Mouse (Mus musculus) spleen, adult 2 months (tissue): Measurements from ENCODE around the gene Zfp831.

Experiments
- CTCF ChIP-seq: fragments of 200-500 bp; IDR thresholded peaks from 2 replicates; pipeline ENCODE4 v1.5.1; 2011; ENCODE audit warnings: mild to moderate bottlenecking, inconsistent platforms; ENCODE audit not compliant: insufficient read depth, insufficient read length, insufficient replicate concordance; ENCODE audit errors: extremely low read depth
- POLR2A ChIP-seq: fragments of 200-500 bp; IDR thresholded peaks from 2 replicates; pipeline ENCODE4 v1.6.1; 2011; ENCODE audit warnings: low read depth, low read length, inconsistent platforms

DNA sequence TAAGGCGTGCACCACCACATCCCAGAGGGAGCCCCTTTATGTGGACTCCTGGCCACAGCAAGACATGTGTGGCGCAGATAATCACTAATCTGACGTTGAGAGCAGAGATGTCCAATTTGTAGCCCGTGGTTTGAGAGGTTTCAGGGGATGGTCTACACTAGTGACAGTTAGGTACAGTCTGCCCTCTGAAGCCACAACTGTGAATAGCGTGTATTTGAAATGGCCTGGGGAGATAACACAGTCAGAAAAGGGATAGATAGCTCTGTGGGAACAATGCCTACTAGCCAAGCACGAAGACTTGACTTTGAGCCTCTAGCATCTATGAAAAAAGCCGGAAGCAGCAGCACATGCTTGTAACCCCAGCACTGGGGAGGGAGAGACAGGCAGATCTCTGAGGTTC, 18.9 kb upstream of the Zfp831 start:
- TF ChIP-seq POLR2A (no peak), CTCF (no peak)
